In the genomic region with DNA sequence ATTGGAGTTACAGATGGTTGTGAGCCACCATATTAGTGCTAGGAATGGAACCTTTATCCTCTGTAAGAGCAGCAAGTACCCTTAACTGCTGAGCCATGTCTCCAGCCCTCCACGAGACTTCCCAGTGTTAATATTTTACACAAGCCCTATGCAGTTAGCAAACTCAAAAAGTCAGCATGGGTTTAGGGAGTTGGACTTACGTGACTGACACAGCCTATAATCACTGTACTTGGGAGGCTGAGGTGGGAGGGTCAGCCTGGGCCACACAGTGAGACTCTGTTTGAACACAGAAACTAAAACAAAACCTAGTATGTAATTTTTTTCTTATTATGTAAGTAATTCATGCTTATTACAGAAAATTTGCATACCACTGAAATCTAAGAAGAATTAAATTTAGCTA, we compare ENCODE assay signal across 15 mouse cellular contexts. TPM values are rescaled to one million over a fixed set of nuclear protein-coding genes. Genes with fewer than 3 reads are reported as not detected.
"Had no signal": no experiment of that assay in that cellular context is flagged by ENCODE, and none has a peak within 500 bp of the region (broad histone marks: within the 10 kb centered on the region; RNA-seq: fewer than 3 reads in every experiment).

No protein-coding gene starts in this region.

- H3K36me3 ChIP-seq: intestine, embryonic 15.5 days had no signal

- H3K9ac ChIP-seq: intestine, embryonic 15.5 days; limb, embryonic 12.5 days; liver, embryonic 14.5 days; midbrain, embryonic 13.5 days; neural tube, embryonic 15.5 days had no signal

- H3K4me2 ChIP-seq: intestine, embryonic 15.5 days; limb, embryonic 12.5 days; midbrain, embryonic 13.5 days; neural tube, embryonic 15.5 days had no signal

- DNase-seq: layer of hippocampus, adult 9-11 months; layer of hippocampus, postnatal 36 days; liver; lung, adult 2 months; lung, postnatal 36 days; right cerebral cortex, adult 18-20 months; right cerebral cortex, postnatal 25 days; thymus, postnatal 36 days had no signal

- H3K4me1 ChIP-seq: intestine, embryonic 15.5 days; limb, embryonic 12.5 days; midbrain, embryonic 13.5 days; neural tube, embryonic 15.5 days had no signal

- H3K9me3 ChIP-seq: intestine, embryonic 15.5 days; limb, embryonic 12.5 days; midbrain, embryonic 13.5 days; neural tube, embryonic 15.5 days had no signal

- H3K27ac ChIP-seq: intestine, embryonic 15.5 days; limb, embryonic 12.5 days; liver, embryonic 14.5 days; midbrain, embryonic 13.5 days; neural tube, embryonic 15.5 days had no signal

- ATAC-seq: lung, postnatal 0 days; midbrain, embryonic 13.5 days had no signal

- H3K4me3 ChIP-seq: intestine, embryonic 15.5 days; limb, embryonic 12.5 days; midbrain, embryonic 13.5 days; myocyte; neural tube, embryonic 15.5 days had no signal

- H3K27me3 ChIP-seq: intestine, embryonic 15.5 days; limb, embryonic 12.5 days; midbrain, embryonic 13.5 days; neural tube, embryonic 15.5 days had no signal

RNA-seq across cellular contexts. Expression of gene Gm21972, which starts 54.8 kb away (rescaled TPM):
- polyA plus RNA-seq: intestine, embryonic 15.5 days; lung, adult 2 months had no signal
